Mouse (Mus musculus) forebrain, embryonic 11.5 days (tissue): ENCODE measurements around the gene Fbxo46. TPM values are rescaled to one million over a fixed set of nuclear protein-coding genes. Genes with fewer than 3 reads are reported as not detected.

ENCODE experiments used
- ATAC-seq: fragments of 200-750 bp; cut with Nextera tagmentation; replicated peaks from 2 replicates; pipeline ENCODE4 v1.8.0; 2017; ENCODE audit warnings: moderate TSS enrichment; ENCODE audit not compliant: low FRiP score
- DNase-seq: peaks from one replicate; pipeline ENCODE4 v3.0.0-alpha.2; 2017; ENCODE audit warnings: low spot score
- H3K27ac ChIP-seq: fragments of 300-500 bp; sonication (generic); 2 replicates; pipeline ENCODE4 v1.5.1; 2014; ENCODE audit warnings: low read depth, low read length
- H3K27me3 ChIP-seq: fragments of 300-500 bp; sonication (generic); 2 replicates; pipeline ENCODE4 v1.6.1; 2014; ENCODE audit warnings: mild to moderate bottlenecking, low read length, mixed read lengths; ENCODE audit not compliant: control insufficient read depth, insufficient read depth
- H3K36me3 ChIP-seq: fragments of 300-500 bp; sonication (generic); 2 replicates; pipeline ENCODE4 v1.6.1; 2014; ENCODE audit warnings: mild to moderate bottlenecking, low read length, moderate library complexity, mixed read lengths; ENCODE audit not compliant: control insufficient read depth, insufficient read depth
- H3K4me1 ChIP-seq: fragments of 300-500 bp; sonication (generic); replicated peaks from 2 replicates; pipeline ENCODE4 v1.6.1; 2014; ENCODE audit warnings: low read length, mixed read lengths; ENCODE audit not compliant: control insufficient read depth, insufficient read depth
- H3K4me2 ChIP-seq: fragments of 300-500 bp; sonication (generic); 2 replicates; pipeline ENCODE4 v1.6.1; 2014; ENCODE audit warnings: low read depth, mild to moderate bottlenecking, low read length, moderate library complexity, mixed read lengths; ENCODE audit not compliant: severe bottlenecking
- H3K4me3 ChIP-seq: fragments of 300-500 bp; sonication (generic); 2 replicates; pipeline ENCODE4 v1.5.1; 2014; ENCODE audit warnings: low read depth, low read length
- H3K9ac ChIP-seq: fragments of 300-500 bp; sonication (generic); 2 replicates; pipeline ENCODE4 v1.6.1; 2014; ENCODE audit warnings: low read length
- H3K9me3 ChIP-seq: fragments of 300-500 bp; sonication (generic); 2 replicates; pipeline ENCODE4 v1.6.1; 2016; ENCODE audit warnings: low read length, mixed read lengths; ENCODE audit not compliant: control insufficient read depth
- WGBS: fragments of 180-500 bp; shearing (Covaris S2); extraction: QIAGEN DNeasy Blood & Tissue Kit; methylation state at CpG from one replicate; pipeline ENCODE4 v1.1.7; 2014; 5-methylcytosine and 5-hydroxymethylcytosine counted together
- polyA plus RNA-seq: library from polyadenylated mRNA; unstranded; fragments of >200 nt; fragmentation: Nextera tagmentation; extraction: Ambion mirVana; gene quantifications from 2 replicates; pipeline ENCODE4 v1.2.1, GENCODE M21; 2014

The Fbxo46 gene
- polyA plus RNA-seq, 1 experiment from 2014 or later, result 13.9 TPM

- Histone ChIP-seq H3K9ac (peak overlapping the region; percentile 39), H3K4me3 (peak overlapping the region; percentile 30), H3K27ac (no peak overlapping the region), H3K4me1 (peaks cover 8% of the 10 kb centered on the region; the same call in 1 of the 2 replicates), H3K27me3 (peaks cover 20% of the 10 kb centered on the region), H3K36me3 (no peaks in the 10 kb centered on the region), H3K4me2 (peak overlapping the region; percentile 64), H3K9me3 (no peaks in the 10 kb centered on the region)
- DNase-seq (peak; percentile 83), ATAC-seq (no peak)
- WGBS, result 2% methylated on average over 20 of the region's 20 CpGs
These were observed 40.5 kb downstream of the Fbxo46 start for GRCm38 (mm10) chr7:19160115-19160514.

GRCm38 (mm10) chr7:19162928-19163327, 43.3 kb downstream of the Fbxo46 start:
- DNase-seq (no peak), ATAC-seq (no peak)
- Histone ChIP-seq H3K4me1 (peaks cover 6% of the 10 kb centered on the region; the same call in 1 of the 2 replicates), H3K9ac (no peak overlapping the region), H3K9me3 (no peaks in the 10 kb centered on the region; the same call in 1 of the 2 replicates), H3K4me3 (no peak overlapping the region), H3K27me3 (peaks cover 22% of the 10 kb centered on the region), H3K4me2 (no peak overlapping the region), H3K36me3 (no peaks in the 10 kb centered on the region), H3K27ac (no peak overlapping the region)
- 84% methylated on average over 7 of the region's 7 CpGs for WGBS

- H3K4me2 ChIP-seq, result no peak overlapping the region
These were observed 44.1 kb downstream of the Fbxo46 start for GRCm38 (mm10) chr7:19163752-19164151.

GRCm38 (mm10) chr7:19164189-19164588, 44.5 kb downstream of the Fbxo46 start:
- peak; percentile 65 for DNase-seq
- Histone ChIP-seq H3K36me3 (no peaks in the 10 kb centered on the region), H3K4me2 (no peak overlapping the region), H3K9ac (no peak overlapping the region), H3K4me3 (no peak overlapping the region), H3K27me3 (peaks cover 17% of the 10 kb centered on the region), H3K9me3 (no peaks in the 10 kb centered on the region; the same call in 1 of the 2 replicates), H3K27ac (no peak overlapping the region), H3K4me1 (peaks cover 6% of the 10 kb centered on the region; the same call in 1 of the 2 replicates)
- 2% methylated on average over 6 of the region's 6 CpGs for WGBS
- ATAC-seq, result peak; percentile 36; the same call in 1 of the 2 replicates

More at GRCm38 (mm10) chr7:19163752-19164151, 44.1 kb downstream of the Fbxo46 start:
- no peaks in the 10 kb centered on the region for H3K36me3 ChIP-seq
- no peaks in the 10 kb centered on the region; the same call in 1 of the 2 replicates for H3K9me3 ChIP-seq
- peaks cover 20% of the 10 kb centered on the region for H3K27me3 ChIP-seq
- H3K4me1 ChIP-seq, result peaks cover 6% of the 10 kb centered on the region; the same call in 1 of the 2 replicates
- no peak overlapping the region for H3K4me3 ChIP-seq
- WGBS, result 28% methylated on average over 12 of the region's 12 CpGs
- no peak overlapping the region for H3K9ac ChIP-seq
- DNase-seq (no peak), ATAC-seq (no peak)
- no peak overlapping the region for H3K27ac ChIP-seq

- peaks cover 5% of the 10 kb centered on the region; the same call in 1 of the 2 replicates for H3K4me1 ChIP-seq
- H3K27me3 ChIP-seq, result peaks cover 10% of the 10 kb centered on the region; the same call in 1 of the 2 replicates
- no peaks in the 10 kb centered on the region for H3K36me3 ChIP-seq
- H3K9ac ChIP-seq, result no peak overlapping the region
- no peak overlapping the region for H3K4me3 ChIP-seq
- no peaks in the 10 kb centered on the region; the same call in 1 of the 2 replicates for H3K9me3 ChIP-seq
- 3% methylated on average over 13 of the region's 13 CpGs for WGBS
- no peak overlapping the region for H3K4me2 ChIP-seq
- H3K27ac ChIP-seq, result no peak overlapping the region
- DNase-seq, result no peak
- no peak for ATAC-seq
These were observed 45.3 kb downstream of the Fbxo46 start for GRCm38 (mm10) chr7:19164978-19165377.

- 11% methylated on average over 14 of the region's 14 CpGs for WGBS
- no peaks in the 10 kb centered on the region; the same call in 1 of the 2 replicates for H3K4me1 ChIP-seq
- 0 out of 2 replicates have a peak within 1 kb of the TSS, but pooled peaks have one; percentile 1 for H3K4me2 ChIP-seq
- H3K9me3 ChIP-seq, result no peaks in the 10 kb centered on the region; the same call in 1 of the 2 replicates
- H3K27ac ChIP-seq, result no peak within 1 kb of the TSS
- peaks cover 9% of the 10 kb centered on the region; the same call in 1 of the 2 replicates for H3K27me3 ChIP-seq
- ATAC-seq (peak; percentile 45; the same call in 1 of the 2 replicates), DNase-seq (no peak)
- no peak within 1 kb of the TSS for H3K9ac ChIP-seq
- H3K4me3 ChIP-seq, result no peak within 1 kb of the TSS
- H3K36me3 ChIP-seq, result no peaks in the 10 kb centered on the region
These were observed 46.2 kb downstream of the Fbxo46 start, which contains the start of gene Gipr for GRCm38 (mm10) chr7:19165656-19166423. Gipr (minus strand) TSS chr7:19166127.

GRCm38 (mm10) chr7:19166990-19167389, 47.3 kb downstream of the Fbxo46 start:
- H3K9me3 ChIP-seq, result no peaks in the 10 kb centered on the region; the same call in 1 of the 2 replicates
- H3K4me1 ChIP-seq, result no peaks in the 10 kb centered on the region; the same call in 1 of the 2 replicates
- WGBS, result 93% methylated on average over 3 of the region's 3 CpGs
- no peak overlapping the region for H3K27ac ChIP-seq
- H3K4me2 ChIP-seq, result no peak overlapping the region
- H3K36me3 ChIP-seq, result no peaks in the 10 kb centered on the region
- ATAC-seq, result no peak
- no peak overlapping the region for H3K4me3 ChIP-seq
- no peak overlapping the region for H3K9ac ChIP-seq
- no peak for DNase-seq
- H3K27me3 ChIP-seq, result peaks cover 9% of the 10 kb centered on the region; the same call in 1 of the 2 replicates

- no peak overlapping the region for H3K27ac ChIP-seq
- H3K9ac ChIP-seq, result no peak overlapping the region
- no peak overlapping the region for H3K4me2 ChIP-seq
- H3K4me1 ChIP-seq, result peaks cover 6% of the 10 kb centered on the region; the same call in 1 of the 2 replicates
- no peaks in the 10 kb centered on the region for H3K36me3 ChIP-seq
- peaks cover 5% of the 10 kb centered on the region; the same call in 1 of the 2 replicates for H3K27me3 ChIP-seq
- no peak for DNase-seq
- WGBS, result 66% methylated on average over 10 of the region's 10 CpGs
- no peak overlapping the region for H3K4me3 ChIP-seq
- ATAC-seq, result no peak
- H3K9me3 ChIP-seq, result no peaks in the 10 kb centered on the region; the same call in 1 of the 2 replicates
These were observed 49.8 kb downstream of the Fbxo46 start for GRCm38 (mm10) chr7:19169506-19169905.
